Mouse (Mus musculus): ENCODE measurements around the gene Ret. TPM values are rescaled to one million over a fixed set of nuclear protein-coding genes. Genes with fewer than 3 reads are reported as not detected.
A peak's percentile ranks its signal among the peaks of the same experiment; 100 is the strongest.

The Ret gene
- polyA plus RNA-seq, 1 experiment from 2014 or later: 11.1 TPM

DNA sequence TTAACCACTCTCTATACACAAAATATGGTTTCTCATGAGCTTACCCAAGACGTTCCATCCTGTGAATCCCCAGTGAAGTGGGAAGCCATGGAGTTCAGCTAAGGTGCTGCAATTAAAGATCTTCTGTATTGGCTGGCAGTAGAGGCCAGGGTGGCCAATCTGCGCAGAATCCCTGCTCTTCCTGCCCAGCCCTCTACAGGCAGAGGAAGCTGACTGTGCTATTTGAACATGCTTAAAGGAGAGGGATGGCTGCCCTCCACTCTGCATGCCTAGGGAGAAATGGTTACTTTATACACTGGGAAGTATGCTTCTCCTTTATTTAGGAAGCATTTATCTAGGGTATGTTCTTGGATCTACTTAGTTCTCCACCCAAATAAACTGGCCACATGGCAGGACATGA, 47.0 kb downstream of the Ret start:
- no peak for ATAC-seq (replicated peaks; ENCODE audit: low FRiP score, low read depth)
- no peak for TF ChIP-seq CTCF (IDR thresholded peaks at IDR 0.05; ENCODE audit: low read depth)
- Histone ChIP-seq H3K27ac (no peak overlapping the region), H3K4me2 (ENCODE audit: low read length) (no peak overlapping the region), H3K9ac (ENCODE audit: low read depth, low read length) (no peak overlapping the region), H3K27me3 (ENCODE audit: insufficient read depth, low read length) (no peaks in the 10 kb centered on the region), H3K4me1 (replicated peaks; ENCODE audit: insufficient read depth, low read length) (no peaks in the 10 kb centered on the region), H3K9me3 (replicated peaks; ENCODE audit: low read length) (no peaks in the 10 kb centered on the region), H3K4me3 (replicated peaks; ENCODE audit: low read depth, low read length) (no peak overlapping the region), H3K36me3 (ENCODE audit: insufficient read depth, low read length) (no peaks in the 10 kb centered on the region)
- WGBS: 90% methylated on average over 2 of the region's 2 CpGs
- no peak for DNase-seq (ENCODE audit: low spot score)

DNA sequence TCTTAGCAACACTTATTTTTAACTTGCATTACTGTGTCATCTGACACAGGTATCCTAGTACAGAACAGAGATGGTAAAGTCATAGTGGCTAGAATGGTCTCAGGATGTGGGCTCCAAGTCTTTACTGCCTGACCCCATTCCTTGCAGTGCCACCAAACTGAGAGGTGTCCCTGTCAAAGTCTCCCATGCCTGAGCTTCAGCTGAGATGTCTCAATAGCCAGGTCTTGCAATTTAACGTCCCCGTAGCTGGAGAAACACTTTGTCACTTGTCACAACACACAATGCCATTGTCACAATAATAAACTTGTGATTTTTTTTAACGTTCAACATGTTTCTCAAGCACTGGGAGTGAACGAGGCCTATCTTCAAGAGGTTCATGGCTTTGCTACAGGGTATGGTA, 47.4 kb downstream of the Ret start:
- ATAC-seq (replicated peaks; ENCODE audit: low FRiP score, low read depth): no peak
- WGBS: 85% methylated on average over 4 of the region's 4 CpGs
- Histone ChIP-seq H3K4me1 (replicated peaks; ENCODE audit: insufficient read depth, low read length) (no peaks in the 10 kb centered on the region), H3K9ac (ENCODE audit: low read depth, low read length) (no peak overlapping the region), H3K4me2 (ENCODE audit: low read length) (no peak overlapping the region), H3K9me3 (replicated peaks; ENCODE audit: low read length) (no peaks in the 10 kb centered on the region), H3K4me3 (replicated peaks; ENCODE audit: low read depth, low read length) (no peak overlapping the region), H3K36me3 (ENCODE audit: insufficient read depth, low read length) (no peaks in the 10 kb centered on the region), H3K27me3 (ENCODE audit: insufficient read depth, low read length) (no peaks in the 10 kb centered on the region), H3K27ac (no peak overlapping the region)
- no peak for TF ChIP-seq CTCF (IDR thresholded peaks at IDR 0.05; ENCODE audit: low read depth)
- DNase-seq (ENCODE audit: low spot score): no peak

DNA sequence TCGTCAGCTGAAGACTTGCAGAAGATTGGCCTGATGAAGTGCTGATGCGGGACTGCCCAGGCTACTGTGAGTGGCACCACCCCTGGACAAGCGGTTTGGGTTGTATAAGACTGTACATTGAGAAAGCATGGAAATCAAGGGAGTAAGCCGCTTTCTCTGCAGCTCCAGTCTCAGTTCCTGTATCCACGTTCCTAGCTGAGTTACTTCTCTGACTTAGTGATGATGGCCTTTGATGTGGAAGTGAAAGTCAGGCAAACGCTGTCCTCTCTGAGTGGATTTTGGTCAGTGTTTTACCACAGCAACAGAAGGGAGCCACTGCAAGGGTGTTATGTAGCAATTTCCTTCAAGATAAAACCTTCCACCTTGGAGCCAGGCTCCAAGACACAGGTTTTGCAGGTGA, 56.6 kb downstream of the Ret start:
- ATAC-seq (replicated peaks; ENCODE audit: low FRiP score, low read depth) (no peak), DNase-seq (ENCODE audit: low spot score) (no peak)
- no peaks in the 10 kb centered on the region for H3K4me1 ChIP-seq (replicated peaks; ENCODE audit: insufficient read depth, low read length)
- H3K27me3 ChIP-seq (ENCODE audit: insufficient read depth, low read length): no peaks in the 10 kb centered on the region
- no peak overlapping the region for H3K4me3 ChIP-seq (replicated peaks; ENCODE audit: low read depth, low read length)
- no peaks in the 10 kb centered on the region for H3K9me3 ChIP-seq (replicated peaks; ENCODE audit: low read length)
- 81% methylated on average over 6 of the region's 6 CpGs for WGBS
- TF ChIP-seq CTCF (IDR thresholded peaks at IDR 0.05; ENCODE audit: low read depth): no peak
- no peak overlapping the region for H3K4me2 ChIP-seq (ENCODE audit: low read length)
- H3K27ac ChIP-seq: no peak overlapping the region
- H3K36me3 ChIP-seq (ENCODE audit: insufficient read depth, low read length): no peaks in the 10 kb centered on the region
- H3K9ac ChIP-seq (ENCODE audit: low read depth, low read length): no peak overlapping the region

DNA sequence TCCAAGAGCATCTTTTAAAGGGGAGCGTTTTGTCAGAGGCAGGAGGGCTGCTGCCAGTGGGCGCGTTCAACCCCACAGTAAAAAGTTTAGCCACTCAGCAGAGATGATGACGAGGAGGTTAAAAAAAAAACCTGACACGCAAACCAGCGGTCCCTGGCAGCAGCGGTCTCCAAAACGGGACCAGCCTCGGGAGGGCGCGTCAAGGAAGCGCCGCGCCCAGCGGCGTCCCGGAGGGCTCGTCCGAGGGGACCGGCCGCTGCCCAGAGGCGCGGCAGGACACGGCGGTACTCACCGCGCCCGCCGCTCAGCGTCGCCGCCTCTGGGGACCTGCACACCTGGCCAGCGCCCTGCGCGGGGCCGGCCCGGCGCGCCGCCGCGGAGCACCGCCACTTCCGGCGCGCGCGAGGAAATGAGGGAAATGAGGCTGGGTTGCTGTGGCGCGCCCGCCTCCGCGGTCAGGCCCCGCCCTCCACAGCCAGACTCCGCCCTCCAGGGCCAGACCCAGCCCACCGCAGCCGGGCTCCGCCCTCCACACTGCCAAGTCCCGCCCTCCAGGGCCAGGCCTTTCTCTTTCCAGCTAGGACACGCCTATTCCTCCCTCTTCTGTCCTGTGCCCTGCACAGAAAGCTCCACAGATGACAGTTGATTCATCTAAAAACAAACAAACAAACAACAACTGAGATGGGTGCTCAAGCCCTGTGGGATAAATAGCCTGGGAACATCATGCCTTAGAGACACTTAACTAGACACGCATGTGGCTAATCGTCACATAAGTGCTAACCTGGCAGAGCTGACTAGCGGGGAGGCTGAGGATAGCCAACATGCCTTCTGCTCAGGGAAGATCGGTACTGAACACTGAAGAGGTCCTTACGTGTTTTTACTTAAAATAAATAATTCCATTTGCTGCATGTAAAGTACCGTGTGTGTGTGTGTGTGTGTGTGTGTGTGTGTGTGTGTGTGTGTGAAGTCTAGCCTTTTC, 58.5 kb downstream of the Ret start, which contains the start of gene Csgalnact2:
Gene Csgalnact2, minus strand, starts transcription at position 410 of the 979 bp plus-strand sequence.
- Histone ChIP-seq H3K9me3 (replicated peaks; ENCODE audit: low read length) (no peaks in the 10 kb centered on the region), H3K27me3 (ENCODE audit: insufficient read depth, low read length) (no peaks in the 10 kb centered on the region), H3K27ac (peak within 1 kb of the TSS; percentile 65; the same call in 1 of the 2 replicates), H3K4me2 (ENCODE audit: low read length) (peak within 1 kb of the TSS; percentile 65), H3K4me1 (replicated peaks; ENCODE audit: insufficient read depth, low read length) (no peaks in the 10 kb centered on the region), H3K36me3 (ENCODE audit: insufficient read depth, low read length) (no peaks in the 10 kb centered on the region), H3K4me3 (replicated peaks; ENCODE audit: low read depth, low read length) (peak within 1 kb of the TSS; percentile 69), H3K9ac (ENCODE audit: low read depth, low read length) (peak within 1 kb of the TSS; percentile 78)
- no peak for TF ChIP-seq CTCF (IDR thresholded peaks at IDR 0.05; ENCODE audit: low read depth)
- WGBS: 6% methylated on average over 60 of the region's 66 CpGs
- ATAC-seq (replicated peaks; ENCODE audit: low FRiP score, low read depth) (peak; percentile 100), DNase-seq (ENCODE audit: low spot score) (peak; percentile 96)

DNA sequence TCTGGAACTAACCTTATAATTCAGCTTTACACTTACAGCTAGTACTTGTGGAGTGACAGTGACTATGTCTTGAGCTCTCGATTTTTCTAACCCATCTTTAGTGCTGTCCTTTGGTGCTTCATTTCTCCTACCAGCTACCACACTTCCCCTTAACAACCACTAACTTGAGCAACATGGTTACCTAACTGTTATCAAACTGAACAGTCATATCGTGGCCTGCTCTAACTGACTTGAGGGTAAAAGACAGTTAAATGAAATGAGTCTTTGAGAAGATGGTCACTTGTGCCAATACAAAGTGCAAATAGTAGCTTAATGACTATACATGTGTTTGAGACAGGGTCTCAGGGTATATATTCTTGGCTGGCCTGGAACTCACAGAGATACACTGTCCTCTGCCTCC, 60.4 kb downstream of the Ret start:
- no peak overlapping the region for H3K4me2 ChIP-seq (ENCODE audit: low read length)
- no peak for DNase-seq (ENCODE audit: low spot score)

DNA sequence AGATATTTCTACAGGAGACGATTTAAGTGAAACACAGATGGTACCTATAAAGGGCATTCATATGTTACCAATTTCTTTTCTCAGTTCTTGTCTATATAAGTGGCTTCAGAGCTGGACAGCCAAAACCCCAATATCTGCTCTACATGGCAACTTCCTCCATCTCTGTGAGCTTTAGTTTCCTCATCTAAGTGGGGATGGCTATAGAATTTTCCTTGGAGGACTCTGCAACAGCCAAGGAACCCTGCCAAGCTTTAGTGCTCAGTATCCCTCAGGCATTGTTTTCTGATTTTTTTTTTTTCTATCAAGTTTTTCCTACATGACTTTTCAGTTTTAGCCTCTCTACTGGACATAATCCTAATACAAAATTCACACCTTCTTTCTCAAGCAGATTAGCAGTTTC, 63.1 kb downstream of the Ret start:
- no peak for TF ChIP-seq CTCF (IDR thresholded peaks at IDR 0.05; ENCODE audit: low read depth)
- WGBS: 94% methylated on average over 1 of the region's 1 CpGs
- no peak overlapping the region for H3K27ac ChIP-seq

More for the DNA sequence above, 60.4 kb downstream of the Ret start:
- no peaks in the 10 kb centered on the region for H3K27me3 ChIP-seq (ENCODE audit: insufficient read depth, low read length)
- no peak overlapping the region for H3K4me3 ChIP-seq (replicated peaks; ENCODE audit: low read depth, low read length)
- no peak overlapping the region for H3K9ac ChIP-seq (ENCODE audit: low read depth, low read length)
- no peaks in the 10 kb centered on the region for H3K9me3 ChIP-seq (replicated peaks; ENCODE audit: low read length)
- 89% methylated on average over 2 of the region's 2 CpGs for WGBS
- H3K4me1 ChIP-seq (replicated peaks; ENCODE audit: insufficient read depth, low read length): no peaks in the 10 kb centered on the region
- no peak for ATAC-seq (replicated peaks; ENCODE audit: low FRiP score, low read depth)
- TF ChIP-seq CTCF (IDR thresholded peaks at IDR 0.05; ENCODE audit: low read depth): no peak
- no peak overlapping the region for H3K27ac ChIP-seq
- H3K36me3 ChIP-seq (ENCODE audit: insufficient read depth, low read length): no peaks in the 10 kb centered on the region

More for the DNA sequence above, 63.1 kb downstream of the Ret start:
- ATAC-seq (replicated peaks; ENCODE audit: low FRiP score, low read depth): no peak
- no peaks in the 10 kb centered on the region for H3K27me3 ChIP-seq (ENCODE audit: insufficient read depth, low read length)
- no peaks in the 10 kb centered on the region for H3K4me1 ChIP-seq (replicated peaks; ENCODE audit: insufficient read depth, low read length)
- DNase-seq (ENCODE audit: low spot score): no peak
- H3K9ac ChIP-seq (ENCODE audit: low read depth, low read length): no peak overlapping the region
- H3K4me2 ChIP-seq (ENCODE audit: low read length): no peak overlapping the region
- no peaks in the 10 kb centered on the region for H3K36me3 ChIP-seq (ENCODE audit: insufficient read depth, low read length)
- no peak overlapping the region for H3K4me3 ChIP-seq (replicated peaks; ENCODE audit: low read depth, low read length)
- H3K9me3 ChIP-seq (replicated peaks; ENCODE audit: low read length): no peaks in the 10 kb centered on the region

All from kidney, postnatal 0 days (tissue).